Mouse (Mus musculus): ENCODE measurements around the gene Bcl2. TPM values are rescaled to one million over a fixed set of nuclear protein-coding genes. Genes with fewer than 3 reads are reported as not detected.

The Bcl2 gene
- total and polyA plus RNA-seq, 2 experiments from 2014 or later, result 3.3 to 3.6 TPM

GRCm38 (mm10) chr1:106570870-106571269 is 143.2 kb downstream of the Bcl2 start:
- ATAC-seq (ENCODE audit: insufficient read depth, low read depth), result no peak
- Histone ChIP-seq H3K27ac (ENCODE audit: low read depth) (no peak overlapping the region), H3K27me3 (ENCODE audit: control insufficient read depth, insufficient read depth, low read length) (no peaks in the 10 kb centered on the region), H3K4me3 (ENCODE audit: low read depth, low read length) (no peak overlapping the region), H3K9me3 (replicated peaks; ENCODE audit: control insufficient read depth, low read length) (no peaks in the 10 kb centered on the region), H3K4me2 (ENCODE audit: low read depth, low read length) (no peak overlapping the region), H3K4me1 (ENCODE audit: control insufficient read depth, insufficient read depth) (peaks cover 7% of the 10 kb centered on the region; the same call in 1 of the 2 replicates), H3K36me3 (replicated peaks; ENCODE audit: control insufficient read depth, insufficient read depth, low read length) (no peaks in the 10 kb centered on the region), H3K9ac (replicated peaks; ENCODE audit: low read depth, low read length) (no peak overlapping the region)
- DNase-seq (ENCODE audit: low spot score), result no peak
- WGBS, result 95% methylated on average over 1 of the region's 1 CpGs
- TF ChIP-seq CTCF (IDR thresholded peaks at IDR 0.05; ENCODE audit: low read depth) (no peak), EP300 (IDR thresholded peaks at IDR 0.05; ENCODE audit: low read depth) (no peak)

- Histone ChIP-seq H3K27ac (ENCODE audit: low read depth) (no peak overlapping the region), H3K4me2 (ENCODE audit: low read depth, low read length) (no peak overlapping the region), H3K9ac (replicated peaks; ENCODE audit: low read depth, low read length) (no peak overlapping the region), H3K4me3 (ENCODE audit: low read depth, low read length) (no peak overlapping the region), H3K4me1 (ENCODE audit: control insufficient read depth, insufficient read depth) (peaks cover 7% of the 10 kb centered on the region; the same call in 1 of the 2 replicates), H3K27me3 (ENCODE audit: control insufficient read depth, insufficient read depth, low read length) (no peaks in the 10 kb centered on the region), H3K36me3 (replicated peaks; ENCODE audit: control insufficient read depth, insufficient read depth, low read length) (no peaks in the 10 kb centered on the region), H3K9me3 (replicated peaks; ENCODE audit: control insufficient read depth, low read length) (no peaks in the 10 kb centered on the region)
- no peak for ATAC-seq (ENCODE audit: insufficient read depth, low read depth)
- TF ChIP-seq EP300 (IDR thresholded peaks at IDR 0.05; ENCODE audit: low read depth) (no peak), CTCF (IDR thresholded peaks at IDR 0.05; ENCODE audit: low read depth) (no peak)
- WGBS, result 27% methylated on average over 6 of the region's 6 CpGs
- DNase-seq (ENCODE audit: low spot score), result peak; percentile 37
These were observed 143.7 kb downstream of the Bcl2 start for GRCm38 (mm10) chr1:106570366-106570765.

GRCm38 (mm10) chr1:106569674-106570073 is 144.4 kb downstream of the Bcl2 start:
- H3K9me3 ChIP-seq (replicated peaks; ENCODE audit: control insufficient read depth, low read length), result no peaks in the 10 kb centered on the region
- H3K27me3 ChIP-seq (ENCODE audit: control insufficient read depth, insufficient read depth, low read length), result no peaks in the 10 kb centered on the region
- DNase-seq (ENCODE audit: low spot score), result no peak
- H3K36me3 ChIP-seq (replicated peaks; ENCODE audit: control insufficient read depth, insufficient read depth, low read length), result no peaks in the 10 kb centered on the region
- no peak for ATAC-seq (ENCODE audit: insufficient read depth, low read depth)
- no peak overlapping the region for H3K27ac ChIP-seq (ENCODE audit: low read depth)
- TF ChIP-seq CTCF (IDR thresholded peaks at IDR 0.05; ENCODE audit: low read depth), result no peak
- TF ChIP-seq EP300 (IDR thresholded peaks at IDR 0.05; ENCODE audit: low read depth), result no peak
- peaks cover 6% of the 10 kb centered on the region; the same call in 1 of the 2 replicates for H3K4me1 ChIP-seq (ENCODE audit: control insufficient read depth, insufficient read depth)
- no peak overlapping the region for H3K4me2 ChIP-seq (ENCODE audit: low read depth, low read length)
- 81% methylated on average over 6 of the region's 6 CpGs for WGBS
- H3K9ac ChIP-seq (replicated peaks; ENCODE audit: low read depth, low read length), result no peak overlapping the region
- H3K4me3 ChIP-seq (ENCODE audit: low read depth, low read length), result no peak overlapping the region

- ATAC-seq (ENCODE audit: insufficient read depth, low read depth) (no peak), DNase-seq (ENCODE audit: low spot score) (no peak)
- WGBS, result 78% methylated on average over 3 of the region's 3 CpGs
- Histone ChIP-seq H3K4me2 (ENCODE audit: low read depth, low read length) (no peak overlapping the region), H3K9ac (replicated peaks; ENCODE audit: low read depth, low read length) (no peak overlapping the region), H3K4me3 (ENCODE audit: low read depth, low read length) (no peak overlapping the region), H3K4me1 (ENCODE audit: control insufficient read depth, insufficient read depth) (peaks cover 4% of the 10 kb centered on the region; the same call in 1 of the 2 replicates), H3K36me3 (replicated peaks; ENCODE audit: control insufficient read depth, insufficient read depth, low read length) (no peaks in the 10 kb centered on the region), H3K27ac (ENCODE audit: low read depth) (no peak overlapping the region), H3K27me3 (ENCODE audit: control insufficient read depth, insufficient read depth, low read length) (no peaks in the 10 kb centered on the region), H3K9me3 (replicated peaks; ENCODE audit: control insufficient read depth, low read length) (no peaks in the 10 kb centered on the region)
- TF ChIP-seq EP300 (IDR thresholded peaks at IDR 0.05; ENCODE audit: low read depth), result no peak
These were observed 145.2 kb downstream of the Bcl2 start for GRCm38 (mm10) chr1:106568868-106569267.

DNA sequence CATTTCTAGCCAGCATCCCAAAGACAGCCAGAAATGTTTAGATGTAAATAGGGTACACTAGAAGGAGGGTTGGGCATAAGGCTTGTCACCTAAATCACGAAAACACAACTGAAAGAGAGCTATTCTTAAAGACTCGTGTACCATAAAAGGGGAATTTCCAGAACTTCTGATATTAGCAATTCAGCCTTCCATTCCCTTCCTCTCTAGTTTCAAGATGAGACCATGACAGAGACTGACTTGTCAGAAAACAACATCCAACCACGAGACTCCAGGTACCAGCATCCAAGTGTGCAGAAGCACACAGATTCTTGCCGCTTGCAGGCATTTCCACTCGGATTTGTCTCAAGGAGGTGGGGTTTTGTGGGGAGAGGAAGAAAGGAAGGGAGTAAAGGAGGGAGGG is 146.6 kb downstream of the Bcl2 start:
- ATAC-seq (ENCODE audit: insufficient read depth, low read depth), result no peak
- 68% methylated on average over 5 of the region's 5 CpGs for WGBS
- TF ChIP-seq EP300 (IDR thresholded peaks at IDR 0.05; ENCODE audit: low read depth) (no peak), CTCF (IDR thresholded peaks at IDR 0.05; ENCODE audit: low read depth) (no peak)

More for the DNA sequence above, 146.6 kb downstream of the Bcl2 start:
- Histone ChIP-seq H3K27ac (ENCODE audit: low read depth) (no peak overlapping the region), H3K27me3 (ENCODE audit: control insufficient read depth, insufficient read depth, low read length) (no peaks in the 10 kb centered on the region), H3K9ac (replicated peaks; ENCODE audit: low read depth, low read length) (no peak overlapping the region), H3K4me3 (ENCODE audit: low read depth, low read length) (no peak overlapping the region), H3K4me1 (ENCODE audit: control insufficient read depth, insufficient read depth) (peaks cover 4% of the 10 kb centered on the region; the same call in 1 of the 2 replicates), H3K36me3 (replicated peaks; ENCODE audit: control insufficient read depth, insufficient read depth, low read length) (no peaks in the 10 kb centered on the region), H3K9me3 (replicated peaks; ENCODE audit: control insufficient read depth, low read length) (no peaks in the 10 kb centered on the region), H3K4me2 (ENCODE audit: low read depth, low read length) (no peak overlapping the region)
- DNase-seq (ENCODE audit: low spot score), result no peak

Measured in heart, postnatal 0 days (tissue).